Mouse (Mus musculus): ENCODE data around the gene Zfp429. TPM values are rescaled to one million over a fixed set of nuclear protein-coding genes. Genes with fewer than 3 reads are reported as not detected.
"Not testable (repeated sequence)": the region's sequence is repeated elsewhere in the genome, so short reads cannot be mapped to it uniquely, and the experiment has no call there.

The Zfp429 gene
- total RNA-seq (2021): 1 to 10 TPM; 2.4 to 5.1 TPM

GRCm38 (mm10) chr13:67399183-67399903 lies at the start of gene Zfp429:
Gene Zfp429 (minus strand): TSS chr13:67399819.
- DNase-seq (ENCODE audit: extremely low spot score in 1 of 2, low spot score in 1 of 2): peak; percentile 36 to 42

GRCm38 (mm10) chr13:67437095-67437494 lies 37.5 kb upstream of the Zfp429 start:
- not testable (repeated sequence) for DNase-seq (ENCODE audit: extremely low spot score in 1 of 2, low spot score in 1 of 2)

GRCm38 (mm10) chr13:67428116-67428515 lies 28.5 kb upstream of the Zfp429 start:
- DNase-seq (ENCODE audit: extremely low spot score in 1 of 2, low spot score in 1 of 2): no peak

- not testable (repeated sequence) for DNase-seq (ENCODE audit: extremely low spot score in 1 of 2, low spot score in 1 of 2)
Measured at GRCm38 (mm10) chr13:67425699-67426098, 26.1 kb upstream of the Zfp429 start.

- DNase-seq (ENCODE audit: extremely low spot score in 1 of 2, low spot score in 1 of 2): not testable (repeated sequence)
Measured at GRCm38 (mm10) chr13:67422532-67422931, 22.9 kb upstream of the Zfp429 start.

GRCm38 (mm10) chr13:67421207-67421857 lies 21.7 kb upstream of the Zfp429 start, which contains the start of gene Zfp459:
Gene Zfp459 (minus strand): TSS chr13:67421418.
- DNase-seq (ENCODE audit: extremely low spot score in 1 of 2, low spot score in 1 of 2): peak; percentile 16 to 17

- peak in 1 of 2 experiments; percentile 5 for DNase-seq (ENCODE audit: extremely low spot score in 1 of 2, low spot score in 1 of 2)
Measured at GRCm38 (mm10) chr13:67420558-67421206, 21.1 kb upstream of the Zfp429 start.

- DNase-seq (ENCODE audit: extremely low spot score in 1 of 2, low spot score in 1 of 2): no peak
Measured at GRCm38 (mm10) chr13:67416811-67417210, 17.2 kb upstream of the Zfp429 start.

GRCm38 (mm10) chr13:67415759-67416158 lies 16.1 kb upstream of the Zfp429 start:
- no peak for DNase-seq (ENCODE audit: extremely low spot score in 1 of 2, low spot score in 1 of 2)

- DNase-seq (ENCODE audit: extremely low spot score in 1 of 2, low spot score in 1 of 2): not testable (repeated sequence)
Measured at GRCm38 (mm10) chr13:67413634-67414033, 14.0 kb upstream of the Zfp429 start.

GRCm38 (mm10) chr13:67376255-67376654 lies 23.4 kb downstream of the Zfp429 start:
- not testable (repeated sequence) for DNase-seq (ENCODE audit: extremely low spot score in 1 of 2, low spot score in 1 of 2)

- DNase-seq (ENCODE audit: extremely low spot score in 1 of 2, low spot score in 1 of 2): peak; percentile 14 to 37
Measured at GRCm38 (mm10) chr13:67375050-67375911, 24.3 kb downstream of the Zfp429 start, which contains the start of the genes Gm28041 and Zfp456. Gene Gm28041 (minus strand): TSS chr13:67375733. Gene Zfp456 (minus strand): TSS chr13:67375810.

- DNase-seq (ENCODE audit: extremely low spot score in 1 of 2, low spot score in 1 of 2): peak; percentile 77 to 80
Measured at GRCm38 (mm10) chr13:67360131-67360744, 39.4 kb downstream of the Zfp429 start, which contains the start of the genes Gm28044 and Zfp953. Gene Gm28044 (minus strand): TSS chr13:67360536. Gene Zfp953 (minus strand): TSS chr13:67360605.

- no peak for DNase-seq (ENCODE audit: extremely low spot score in 1 of 2, low spot score in 1 of 2)
Measured at GRCm38 (mm10) chr13:67351854-67352253, 47.8 kb downstream of the Zfp429 start.

GRCm38 (mm10) chr13:67343422-67343821 lies 56.2 kb downstream of the Zfp429 start:
- no peak for DNase-seq (ENCODE audit: extremely low spot score in 1 of 2, low spot score in 1 of 2)
